Mouse (Mus musculus): ENCODE data around the gene Hoxb4.

The Hoxb4 gene

DNA sequence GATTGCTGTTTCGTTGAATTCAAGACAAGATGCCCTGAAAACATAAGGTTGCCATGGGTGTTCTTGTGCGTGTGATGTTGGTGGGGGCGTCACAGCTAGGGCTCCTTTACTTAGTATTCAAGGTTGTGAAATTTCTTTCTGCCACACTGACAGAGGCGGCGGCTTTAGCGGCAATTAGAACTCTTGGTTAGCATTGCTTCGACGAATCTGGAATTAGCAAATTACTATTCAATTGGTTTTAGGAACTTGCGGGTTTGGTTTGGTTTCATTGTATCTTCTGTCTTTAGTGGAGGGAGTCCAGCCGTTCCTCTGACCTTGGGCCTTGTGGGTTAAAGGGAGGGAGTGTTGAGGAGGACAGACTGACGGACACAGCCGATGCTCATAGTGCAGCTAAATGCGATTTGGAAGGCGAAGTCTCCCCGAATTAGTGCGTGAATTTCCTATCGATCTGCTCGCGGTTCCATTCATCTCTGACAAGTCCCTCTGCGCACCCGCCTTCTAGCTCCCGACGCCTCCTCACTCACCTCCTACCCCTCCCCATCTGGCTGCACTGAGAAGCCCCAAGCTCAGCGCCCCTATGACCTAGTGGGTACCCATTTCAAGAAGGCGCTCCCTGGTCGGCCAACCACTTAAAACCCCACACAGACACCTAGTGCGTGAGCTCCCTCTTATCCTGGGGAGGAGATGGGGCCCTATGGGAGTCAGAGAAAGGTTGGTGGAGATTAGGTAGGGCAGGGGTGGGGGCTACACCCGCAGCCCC, at the start of gene Hoxb4:
Gene Hoxb4, plus strand, starts transcription at position 660 of the 760 bp plus-strand sequence.
- no peak for DNase-seq (ENCODE audit: low read depth, low spot score)

DNA sequence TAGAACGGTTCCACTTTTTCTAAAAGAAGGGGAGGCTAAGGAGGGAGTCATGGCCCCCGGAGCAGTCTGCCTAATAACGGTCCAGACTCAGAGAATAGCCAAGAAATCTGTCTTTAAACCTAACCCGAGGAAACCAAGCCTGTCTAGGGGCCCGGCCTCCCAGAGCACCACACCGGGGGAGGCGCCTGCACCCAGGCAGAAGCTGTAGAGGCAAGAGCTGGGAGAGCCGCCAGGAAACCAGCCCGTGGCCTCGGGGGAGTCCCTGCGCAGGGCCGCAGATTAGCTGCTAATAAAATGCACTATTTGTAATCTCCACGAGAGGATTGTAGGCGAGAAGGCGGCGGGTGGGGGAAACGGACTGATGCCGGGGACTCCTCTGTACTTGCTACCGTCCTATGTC, 48.2 kb upstream of the Hoxb4 start:
- DNase-seq (ENCODE audit: low read depth, low spot score), result no peak

DNA sequence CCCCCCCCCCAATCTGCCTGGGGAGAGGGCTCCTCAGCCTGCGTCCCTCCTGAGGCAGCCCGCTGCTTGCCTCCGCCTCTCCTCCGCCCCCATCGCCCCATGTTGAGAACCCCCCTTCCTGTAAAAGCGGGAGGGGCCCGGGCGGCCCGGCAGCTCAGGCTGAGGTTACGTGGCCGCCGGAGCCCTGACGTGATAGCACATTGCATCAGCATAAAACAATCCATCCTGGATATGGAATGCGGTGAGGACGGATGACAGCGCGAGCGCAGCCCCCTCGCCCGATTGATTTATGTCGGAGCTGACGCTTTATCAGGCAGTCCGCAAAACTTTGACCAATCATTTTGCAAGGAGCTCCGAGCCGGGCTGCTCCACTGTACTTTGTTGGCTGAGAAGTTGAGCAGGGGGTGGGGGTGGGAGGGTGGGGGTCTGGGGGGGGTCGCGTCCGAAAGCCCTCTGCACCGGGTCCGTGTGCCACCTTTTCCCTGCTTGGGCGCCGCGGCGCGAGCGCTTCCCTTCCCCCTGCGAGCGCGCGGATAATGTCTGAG, 47.0 kb upstream of the Hoxb4 start, which contains the start of gene Hoxb9:
Gene Hoxb9, plus strand, starts transcription at position 462 of the 545 bp plus-strand sequence.
- DNase-seq (ENCODE audit: low read depth, low spot score), result no peak

DNA sequence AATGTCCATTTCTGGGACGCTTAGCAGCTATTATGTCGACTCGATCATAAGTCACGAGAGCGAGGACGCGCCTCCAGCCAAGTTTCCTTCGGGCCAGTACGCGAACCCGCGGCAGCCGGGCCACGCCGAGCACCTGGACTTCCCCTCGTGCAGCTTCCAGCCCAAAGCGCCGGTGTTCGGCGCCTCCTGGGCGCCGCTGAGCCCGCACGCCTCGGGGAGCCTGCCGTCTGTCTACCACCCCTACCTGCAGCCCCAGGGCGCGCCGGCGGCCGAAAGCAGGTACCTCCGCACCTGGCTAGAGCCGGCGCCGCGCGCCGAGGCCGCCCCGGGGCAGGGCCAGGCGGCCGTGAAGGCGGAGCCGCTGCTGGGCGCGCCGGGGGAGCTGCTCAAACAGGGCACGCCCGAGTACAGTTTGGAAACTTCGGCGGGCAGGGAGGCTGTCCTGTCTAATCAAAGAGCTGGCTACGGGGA, 46.5 kb upstream of the Hoxb4 start:
- DNase-seq (ENCODE audit: low read depth, low spot score), result no peak

- DNase-seq (ENCODE audit: low read depth, low spot score), result no peak
Observed at GRCm38 (mm10) chr11:96272024-96272921, 45.8 kb upstream of the Hoxb4 start.

DNA sequence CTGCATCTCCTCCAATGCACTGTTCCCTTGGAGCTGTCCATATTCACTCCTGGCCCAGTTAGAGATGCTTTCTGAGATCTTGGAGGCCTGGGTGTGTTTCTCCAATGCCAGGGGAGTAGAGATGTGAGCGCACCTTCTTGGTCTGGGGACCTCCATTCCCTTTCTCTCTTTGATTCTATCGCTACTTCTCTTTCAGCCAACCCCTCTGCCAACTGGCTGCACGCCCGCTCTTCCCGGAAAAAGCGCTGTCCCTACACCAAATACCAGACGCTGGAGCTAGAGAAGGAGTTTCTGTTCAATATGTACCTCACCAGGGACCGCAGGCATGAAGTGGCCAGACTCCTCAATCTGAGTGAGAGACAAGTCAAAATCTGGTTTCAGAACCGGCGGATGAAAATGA, 43.6 kb upstream of the Hoxb4 start:
- no peak for DNase-seq (ENCODE audit: low read depth, low spot score)

DNA sequence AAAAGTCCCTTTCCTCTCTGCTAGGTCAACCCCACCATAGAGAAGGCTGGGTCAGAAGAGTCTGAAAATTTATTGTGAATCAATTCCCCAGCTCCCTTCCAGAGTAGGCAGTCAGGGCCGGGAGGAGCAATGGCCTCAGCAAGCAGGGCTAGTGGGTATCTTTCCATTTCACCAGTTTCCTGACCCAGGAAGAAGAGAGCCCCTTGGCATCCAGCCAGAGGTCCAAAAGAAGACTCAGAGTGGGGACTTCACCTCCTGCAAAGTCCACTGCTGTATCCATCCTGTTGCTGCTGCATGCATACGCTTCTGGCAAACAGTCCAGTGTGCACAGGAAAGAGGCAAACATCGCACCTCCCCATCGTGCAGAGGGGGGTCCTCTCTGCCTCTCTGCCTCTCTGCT, 42.2 kb upstream of the Hoxb4 start:
- no peak for DNase-seq (ENCODE audit: low read depth, low spot score)

GRCm38 (mm10) chr11:96277151-96278044, 40.7 kb upstream of the Hoxb4 start:
- no peak for DNase-seq (ENCODE audit: low read depth, low spot score)

DNA sequence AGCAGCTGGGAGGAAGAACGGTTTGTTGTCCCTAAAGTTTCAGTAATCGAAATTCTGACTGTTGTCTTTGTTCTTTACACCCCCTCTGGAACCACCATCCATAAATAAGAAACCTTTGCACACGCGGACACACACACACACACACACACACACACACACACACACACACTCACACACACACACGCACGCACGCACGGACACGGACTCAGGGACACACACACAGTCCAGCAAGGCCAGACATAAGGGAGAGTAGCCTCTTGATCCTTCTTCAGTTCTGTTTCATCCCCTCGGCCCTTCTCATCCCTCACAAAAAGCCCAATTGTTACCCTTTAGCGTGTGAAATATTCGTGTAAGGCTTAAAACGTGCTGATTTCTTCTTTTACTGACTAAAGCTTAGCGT, 39.7 kb upstream of the Hoxb4 start:
- DNase-seq (ENCODE audit: low read depth, low spot score), result no peak

GRCm38 (mm10) chr11:96278773-96279172, 39.3 kb upstream of the Hoxb4 start:
- DNase-seq (ENCODE audit: low read depth, low spot score), result no peak

DNA sequence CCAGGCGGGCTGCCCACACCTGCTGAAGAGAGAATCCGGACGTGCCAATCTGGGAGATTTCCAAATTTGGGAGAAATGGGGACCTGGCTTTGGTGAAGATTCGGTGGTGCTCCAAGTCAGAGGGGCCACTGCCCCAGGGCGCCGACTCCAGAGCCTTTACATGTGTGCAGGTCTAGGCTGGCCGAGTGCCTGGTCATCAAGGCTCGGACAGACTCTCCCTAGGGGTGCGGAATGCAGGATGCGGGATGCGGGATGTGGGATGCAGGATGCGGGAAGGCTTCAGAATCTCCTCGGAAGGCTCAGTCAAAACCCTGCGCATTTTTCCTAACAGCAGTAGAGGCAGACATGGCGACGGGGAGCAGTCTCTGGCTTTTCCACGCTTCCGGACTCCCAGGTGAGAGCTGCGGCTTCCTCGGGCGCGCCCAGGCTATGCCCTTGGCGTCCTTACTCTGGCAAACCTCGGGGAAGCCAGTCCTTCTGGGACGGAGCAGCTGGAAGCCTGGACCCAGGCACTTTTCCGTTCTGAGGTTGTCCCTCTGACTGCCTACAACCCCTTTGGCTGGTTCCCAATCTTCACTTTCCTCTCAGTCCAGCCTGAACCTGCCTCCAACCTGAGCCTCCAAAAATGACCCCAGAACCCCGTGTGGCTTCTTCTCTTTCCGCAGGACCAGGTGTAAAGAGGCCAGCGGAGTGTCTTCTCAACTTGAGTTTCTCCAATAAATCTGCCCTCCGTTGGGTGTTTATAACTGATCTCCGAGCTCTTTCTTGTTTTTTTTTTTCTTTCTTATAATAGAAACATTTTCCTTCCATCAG, 38.4 kb upstream of the Hoxb4 start:
- DNase-seq (ENCODE audit: low read depth, low spot score), result no peak

DNA sequence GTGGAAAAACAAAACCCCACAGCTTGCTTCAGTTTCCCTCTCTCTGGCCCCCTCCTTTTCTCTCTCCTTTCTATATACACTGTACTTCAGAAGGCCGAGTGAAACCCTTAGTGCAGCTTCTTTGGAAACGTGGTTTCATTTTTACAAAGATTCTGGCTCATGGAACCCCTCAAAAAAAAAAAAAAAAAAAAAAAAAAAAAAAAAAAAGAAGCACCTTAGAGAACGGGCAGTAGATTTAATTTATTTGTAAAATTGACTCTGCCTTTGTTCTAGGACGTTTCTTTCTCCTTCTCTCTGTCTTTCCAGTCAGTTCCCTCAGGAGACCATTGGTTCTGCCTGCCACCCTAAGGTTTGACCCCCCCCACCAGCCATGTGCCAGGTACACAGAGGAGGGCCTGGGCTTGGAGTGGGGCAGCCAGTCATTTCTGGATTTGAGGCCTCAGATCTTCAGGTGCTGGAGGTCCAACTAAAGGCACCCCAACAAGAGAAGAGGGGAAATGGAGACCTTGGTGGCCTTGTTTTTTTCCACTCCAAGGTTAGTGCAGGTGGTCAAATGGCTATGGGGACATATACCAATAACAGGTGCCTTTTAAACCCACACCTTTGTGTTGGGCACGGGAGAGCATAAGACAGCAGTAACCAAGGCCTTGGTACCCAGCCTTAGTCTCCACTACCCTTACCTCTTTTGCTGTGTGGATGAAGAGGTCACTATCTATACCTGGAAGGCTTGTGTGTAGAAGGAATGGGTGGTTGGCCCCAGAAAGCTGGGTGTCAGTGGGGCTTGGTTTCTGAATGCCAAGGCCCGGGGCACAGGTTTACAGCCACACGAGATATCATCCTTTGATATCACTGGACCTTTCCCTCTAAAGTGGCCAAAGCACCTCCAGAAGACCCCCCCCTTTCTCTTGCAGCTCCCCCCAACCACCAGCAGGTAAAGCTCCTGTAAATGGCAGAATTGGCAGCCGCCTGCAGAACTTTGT, 37.4 kb upstream of the Hoxb4 start:
- DNase-seq (ENCODE audit: low read depth, low spot score), result no peak

DNA sequence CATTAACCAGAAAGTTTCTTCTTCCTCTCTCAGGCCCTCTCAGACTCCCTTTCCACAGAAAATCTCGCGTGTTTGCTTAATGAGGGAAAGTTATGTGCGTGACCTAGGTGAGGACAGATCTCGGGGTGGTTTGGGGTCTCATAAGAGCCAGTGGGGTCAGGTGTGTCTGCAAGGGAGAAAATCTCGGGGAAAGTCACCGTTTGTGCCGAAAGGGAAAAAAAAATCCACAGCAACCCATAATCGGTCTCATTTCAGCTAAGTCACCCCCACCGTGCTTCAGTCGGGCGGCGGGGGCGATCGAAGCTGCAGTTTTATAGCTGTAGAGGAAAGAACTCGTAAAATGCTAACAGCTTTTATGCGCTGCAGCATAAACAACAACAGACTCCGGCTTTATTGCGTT, 36.7 kb upstream of the Hoxb4 start:
- no peak for DNase-seq (ENCODE audit: low read depth, low spot score)

DNA sequence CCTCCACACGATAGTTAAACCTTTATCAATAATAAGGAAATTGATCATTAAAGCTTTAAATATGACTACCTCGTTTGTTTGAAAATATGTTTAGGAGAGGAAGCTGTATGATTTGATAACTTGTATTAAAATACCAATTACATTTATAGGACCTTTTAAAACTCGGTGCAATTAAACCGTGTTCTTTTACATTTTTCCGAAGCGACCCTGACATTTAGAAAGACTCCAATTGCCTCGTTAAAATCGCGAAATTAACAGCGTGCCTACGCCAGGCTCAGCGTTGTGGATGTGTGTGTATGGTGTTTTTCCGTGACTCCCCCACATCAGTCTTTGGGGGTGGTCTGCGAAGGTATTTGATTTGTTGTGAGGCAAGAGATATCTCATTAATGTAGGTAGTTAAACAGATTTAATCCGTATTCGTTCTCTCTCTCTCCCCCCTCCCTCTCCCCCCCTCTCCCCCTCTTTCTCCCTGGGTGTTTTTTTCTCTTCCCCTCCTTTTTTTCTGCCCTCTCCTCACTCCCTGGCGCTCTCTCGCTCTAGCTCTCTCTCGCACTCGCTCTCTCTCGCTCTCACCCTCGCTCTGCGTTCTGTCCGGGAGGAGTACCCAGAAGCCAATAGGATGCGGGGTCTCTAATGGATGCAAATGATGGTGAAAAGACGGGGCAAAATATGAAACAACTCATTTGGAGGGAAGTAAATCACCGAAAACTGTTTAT, 36.1 kb upstream of the Hoxb4 start, which contains the start of gene Hoxb8:
Gene Hoxb8, plus strand, starts transcription at position 51 of the 716 bp plus-strand sequence.
- no peak for DNase-seq (ENCODE audit: low read depth, low spot score)

DNA sequence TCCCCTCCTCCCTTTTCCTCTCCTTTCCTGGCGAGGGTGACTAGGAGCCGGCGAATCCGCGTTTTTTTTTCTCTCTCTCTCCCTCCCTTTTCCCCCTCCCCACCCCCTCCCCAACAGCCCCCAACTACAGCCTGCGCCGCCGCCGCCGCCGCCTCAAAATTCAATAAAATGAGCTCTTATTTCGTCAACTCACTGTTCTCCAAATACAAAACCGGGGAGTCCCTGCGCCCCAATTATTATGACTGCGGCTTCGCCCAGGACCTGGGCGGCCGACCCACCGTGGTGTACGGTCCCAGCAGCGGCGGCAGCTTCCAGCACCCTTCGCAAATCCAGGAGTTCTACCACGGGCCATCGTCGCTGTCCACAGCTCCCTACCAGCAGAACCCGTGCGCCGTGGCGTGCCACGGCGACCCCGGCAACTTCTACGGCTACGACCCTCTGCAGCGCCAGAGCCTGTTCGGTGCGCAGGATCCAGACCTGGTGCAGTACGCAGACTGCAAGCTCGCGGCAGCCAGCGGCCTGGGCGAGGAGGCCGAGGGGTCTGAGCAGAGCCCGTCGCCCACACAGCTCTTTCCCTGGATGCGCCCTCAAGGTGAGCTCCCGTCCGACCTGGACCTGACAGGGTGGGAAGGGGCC, 35.2 kb upstream of the Hoxb4 start:
- no peak for DNase-seq (ENCODE audit: low read depth, low spot score)

- no peak for DNase-seq (ENCODE audit: low read depth, low spot score)
Observed at GRCm38 (mm10) chr11:96284041-96284749, 33.9 kb upstream of the Hoxb4 start.
